Mouse (Mus musculus) heart, postnatal 4 days (tissue): ENCODE measurements at regions not wholly inside any gene's neighbourhood (a gene's known extent, or its start where the extent isn't known, plus 50 kb on each side); places are given as distances from the start of the nearest gene placed in this dataset.
"Not testable (repeated sequence)": the region's sequence is repeated elsewhere in the genome, so short reads cannot be mapped to it uniquely, and the experiment has no call there.

Source experiments
- DNase-seq: peaks from one replicate; pipeline ENCODE4 v3.0.0; 2021

- no peak for DNase-seq
These were observed 952.7 kb downstream of the Poteg start for GRCm38 (mm10) chr8:28400141-28400540.

- no peak for DNase-seq
These were observed 980.2 kb downstream of the Poteg start for GRCm38 (mm10) chr8:28427544-28428135.

DNA sequence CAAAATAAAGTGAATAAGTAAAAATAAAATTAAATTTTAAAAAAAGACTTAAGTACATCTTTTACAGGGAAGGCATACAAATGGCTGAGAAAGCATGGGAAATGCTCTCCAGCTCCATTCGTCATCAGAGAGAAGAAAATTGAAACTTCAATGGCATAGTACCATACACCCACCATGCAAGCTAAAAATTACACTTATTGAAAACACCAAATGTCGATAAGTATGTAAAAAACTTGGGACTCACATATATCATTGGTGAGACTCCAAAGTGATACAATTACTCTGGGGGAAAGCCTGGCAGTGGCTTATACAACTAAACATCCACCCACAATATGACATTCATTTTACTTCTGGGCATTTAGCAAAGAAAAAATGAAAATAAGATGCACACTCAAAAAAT is 1025.7 kb downstream of the Poteg start:
- DNase-seq: no peak

DNA sequence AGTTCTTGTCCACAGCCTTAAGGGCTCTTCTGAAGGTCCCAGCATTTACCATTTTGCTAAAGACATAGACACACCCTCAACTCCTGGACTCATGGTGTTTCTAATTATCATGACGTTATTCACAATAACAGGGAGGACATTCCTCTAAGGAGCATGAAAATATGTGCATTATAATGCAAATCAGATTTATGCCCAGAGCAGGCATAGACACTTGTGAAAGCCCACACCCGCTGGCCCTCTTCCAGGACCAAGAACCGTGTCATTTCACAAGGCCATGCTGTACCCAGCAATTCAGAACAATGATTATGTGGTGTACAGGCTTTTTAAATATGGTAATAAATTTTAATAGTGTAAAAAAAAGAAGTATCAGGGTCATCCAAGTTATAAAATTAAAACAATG is 1040.4 kb downstream of the Poteg start:
- no peak for DNase-seq

DNA sequence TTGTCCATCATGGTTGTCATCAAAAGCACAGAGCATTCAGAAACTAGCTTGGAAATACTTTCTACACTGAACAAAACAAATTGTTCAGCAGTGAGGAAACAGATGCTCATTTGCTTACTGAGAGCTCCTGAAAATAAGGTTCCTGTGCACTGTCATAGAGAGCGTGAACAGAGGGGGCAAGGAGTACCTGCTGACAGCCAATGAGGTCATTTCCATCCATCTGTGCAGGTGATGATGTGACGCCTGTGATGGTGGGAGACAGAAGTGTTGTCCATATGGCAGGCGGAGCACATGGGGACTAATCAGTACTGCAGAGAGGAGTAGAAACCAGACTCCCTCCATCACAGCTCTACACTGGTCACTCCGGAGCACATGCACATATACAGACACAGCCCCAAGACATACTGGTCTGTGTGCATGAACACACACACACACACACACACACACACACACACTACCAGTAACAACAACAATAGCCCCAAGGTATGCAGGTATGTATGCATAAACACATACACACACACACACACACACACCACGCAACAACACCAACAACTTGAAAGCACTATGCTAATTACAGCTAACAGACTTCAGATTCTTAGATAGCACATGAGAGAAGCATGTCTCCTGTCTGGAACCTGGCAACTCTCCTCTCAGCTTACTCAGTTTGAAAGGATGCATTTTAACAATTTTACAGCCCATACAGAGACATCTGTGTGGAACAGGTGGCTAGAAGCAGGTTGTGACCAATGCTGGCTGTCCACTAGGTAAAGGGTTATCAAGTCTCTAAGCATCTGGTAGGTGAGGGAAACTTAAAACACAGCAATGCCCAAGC is 1056.2 kb downstream of the Poteg start:
- no peak for DNase-seq

DNA sequence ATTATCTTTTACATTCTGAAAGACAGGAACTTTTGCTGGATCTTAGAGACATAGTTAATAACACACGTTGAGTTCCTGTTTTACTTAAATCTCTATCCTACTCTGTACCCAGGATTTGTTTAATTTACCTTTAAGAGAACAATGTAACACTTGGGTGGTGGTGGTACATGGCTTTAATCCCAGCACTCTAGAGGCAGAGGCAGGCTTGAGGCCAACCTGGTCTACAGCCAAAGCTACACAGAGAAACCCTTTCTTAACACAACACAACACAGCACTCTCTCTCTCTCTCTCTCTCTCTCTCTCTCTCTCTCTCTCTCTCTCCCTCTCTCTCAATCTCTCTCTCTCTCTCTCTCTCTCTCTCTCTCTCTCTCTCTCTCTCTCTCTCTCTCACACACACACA is 1076.0 kb downstream of the Poteg start:
- not testable (repeated sequence) for DNase-seq

DNA sequence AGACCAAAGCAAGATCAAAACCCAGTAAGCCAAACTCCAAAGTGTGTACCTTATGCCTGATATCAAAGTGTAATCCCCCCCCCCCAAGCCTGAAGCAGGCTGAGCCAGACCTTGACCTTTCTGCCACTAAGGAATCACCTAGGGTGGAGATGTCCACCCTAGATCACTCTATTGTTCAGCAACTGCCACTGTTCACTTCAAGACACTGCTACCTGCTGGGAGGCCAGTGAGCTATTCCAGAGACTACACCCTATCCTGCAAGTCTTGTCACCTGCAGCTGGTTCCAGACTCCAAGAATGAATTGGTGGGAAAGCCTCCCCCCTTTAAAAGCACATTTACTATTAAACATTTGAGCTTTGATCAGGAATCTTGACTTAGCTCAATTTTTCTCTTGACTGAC is 1099.8 kb downstream of the Poteg start:
- no peak for DNase-seq

DNA sequence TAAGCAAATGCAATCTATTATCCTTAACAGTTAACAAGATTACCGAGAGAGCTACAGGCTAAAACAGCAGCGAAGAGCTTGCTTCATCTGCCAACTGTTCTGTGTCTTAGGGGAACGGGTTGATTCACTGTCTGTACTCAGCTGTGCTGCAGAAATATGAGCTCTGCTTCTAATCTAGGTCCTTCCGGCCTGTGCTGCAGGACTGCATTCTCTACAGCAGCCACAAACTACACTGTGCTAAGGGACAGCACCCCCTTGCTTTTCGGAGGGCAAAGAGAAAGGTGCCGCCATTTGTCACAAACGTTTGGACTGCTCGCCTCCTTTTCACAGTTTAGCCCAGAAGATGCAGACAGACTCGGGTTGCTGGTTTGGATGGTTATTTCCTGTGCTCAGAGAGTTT is 1112.4 kb downstream of the Poteg start:
- DNase-seq: peak; percentile 6

DNA sequence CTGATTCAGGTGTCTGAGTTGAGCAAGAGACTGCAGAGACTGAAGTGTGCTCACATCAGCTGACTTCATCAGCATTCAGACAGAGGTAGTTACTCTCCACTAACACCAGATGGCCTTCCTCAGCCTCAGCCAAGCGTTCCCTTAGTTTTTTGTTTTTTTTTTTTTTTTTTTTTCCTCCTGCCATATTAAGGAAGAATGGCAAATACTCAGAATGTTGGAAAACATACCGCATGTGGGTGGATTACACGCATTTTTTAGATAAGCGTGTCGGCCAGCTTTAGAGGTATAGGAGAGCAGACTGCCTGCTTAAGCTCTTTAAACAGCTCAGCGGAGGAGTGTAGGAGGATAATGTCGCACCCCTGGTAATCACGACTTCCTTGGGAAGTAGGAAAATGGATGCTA is 1131.8 kb downstream of the Poteg start:
- DNase-seq: peak; percentile 13

DNA sequence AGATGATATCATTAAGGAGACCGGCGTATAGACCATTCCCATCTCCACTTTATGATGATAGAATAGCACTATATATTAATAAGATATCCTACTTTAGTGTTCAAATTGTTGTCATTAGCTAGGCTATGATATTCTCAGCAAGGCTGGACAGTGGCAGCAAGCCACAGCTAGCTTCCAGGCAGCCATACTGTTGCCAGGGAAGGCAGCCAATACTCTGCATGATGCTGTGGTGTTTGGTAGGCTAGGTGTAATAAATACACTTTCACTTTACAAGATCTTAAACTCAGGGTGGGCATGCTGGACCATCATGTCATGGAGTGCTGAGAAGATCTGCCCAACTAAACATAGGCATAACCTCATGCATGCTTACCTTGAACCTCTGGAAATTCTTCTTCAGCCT is 1133.4 kb downstream of the Poteg start:
- DNase-seq: peak; percentile 25

GRCm38 (mm10) chr8:28589999-28590398 is 1142.5 kb downstream of the Poteg start:
- DNase-seq: no peak

DNA sequence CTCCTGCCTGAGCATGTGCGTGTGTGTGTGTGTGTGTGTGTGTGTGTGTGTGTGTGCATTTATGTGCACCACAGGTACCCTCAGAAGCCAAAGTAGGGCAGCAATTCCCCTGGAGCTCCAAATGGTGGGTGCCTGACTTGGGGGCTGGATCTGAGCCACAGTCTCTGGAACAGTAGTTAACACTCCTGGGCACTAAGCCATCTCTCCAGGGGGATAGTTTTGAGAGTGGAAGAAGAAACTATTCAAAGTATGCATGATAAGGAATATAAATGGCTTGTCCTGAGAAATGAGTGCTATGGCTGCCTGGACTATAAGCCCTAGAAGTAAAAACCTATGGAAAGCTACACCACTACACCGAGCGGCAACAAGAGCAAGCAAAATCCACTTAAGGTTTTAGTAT is 1145.8 kb downstream of the Poteg start:
- DNase-seq: peak; percentile 71

GRCm38 (mm10) chr8:28594191-28594590 is 1146.7 kb downstream of the Poteg start:
- DNase-seq: peak; percentile 57

DNA sequence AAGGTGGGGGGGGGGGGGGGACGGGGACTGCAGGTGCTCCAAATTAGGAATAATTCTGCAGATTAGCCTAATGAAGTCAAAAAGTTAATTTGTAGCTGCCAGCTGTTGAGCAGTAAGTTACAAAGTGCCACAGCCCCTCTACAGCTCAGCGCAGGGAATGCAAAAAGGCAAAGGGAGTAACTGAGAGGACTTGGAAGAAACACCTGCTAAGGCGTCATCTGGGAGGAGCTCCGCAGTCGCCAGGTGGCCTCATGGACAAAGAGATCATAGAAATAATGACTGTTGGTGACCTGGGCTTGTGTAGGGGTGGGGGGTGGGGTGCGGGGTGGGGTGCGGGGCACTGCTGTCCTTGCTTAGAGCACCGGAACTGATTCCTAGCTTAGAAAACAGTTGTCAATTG is 1147.1 kb downstream of the Poteg start:
- DNase-seq: peak; percentile 5

GRCm38 (mm10) chr8:28595880-28596279 is 1148.4 kb downstream of the Poteg start:
- DNase-seq: no peak
